Mouse (Mus musculus) neutrophil, adult 59 days (primary cell): ENCODE results near the gene Xpnpep1. TPM values are rescaled to one million over a fixed set of nuclear protein-coding genes. Genes with fewer than 3 reads are reported as not detected.

ENCODE experiments used
- total RNA-seq, 2 experiments: library from RNA; stranded (reverse); gene quantifications; 1 replicate in 1 of 2; 2 replicates in 1 of 2; pipeline ENCODE4 v1.2.4; 2023

Xpnpep1 gene
- 10 to 100 TPM; 39.3 to 39.5 TPM for total RNA-seq

GRCm38 (mm10) chr19:53040164-53041132, at the start of gene Xpnpep1:
TSS of gene Xpnpep1 (minus strand) at chr19:53040214.

Other genes with a start within 250 kb of the Xpnpep1 start
- 100 to 1,000 TPM; 221 to 225 TPM for gene Add3, start 100.2 kb upstream of the Xpnpep1 start, total RNA-seq